10 mouse cellular contexts compared by ENCODE assay signal in the genomic region with DNA sequence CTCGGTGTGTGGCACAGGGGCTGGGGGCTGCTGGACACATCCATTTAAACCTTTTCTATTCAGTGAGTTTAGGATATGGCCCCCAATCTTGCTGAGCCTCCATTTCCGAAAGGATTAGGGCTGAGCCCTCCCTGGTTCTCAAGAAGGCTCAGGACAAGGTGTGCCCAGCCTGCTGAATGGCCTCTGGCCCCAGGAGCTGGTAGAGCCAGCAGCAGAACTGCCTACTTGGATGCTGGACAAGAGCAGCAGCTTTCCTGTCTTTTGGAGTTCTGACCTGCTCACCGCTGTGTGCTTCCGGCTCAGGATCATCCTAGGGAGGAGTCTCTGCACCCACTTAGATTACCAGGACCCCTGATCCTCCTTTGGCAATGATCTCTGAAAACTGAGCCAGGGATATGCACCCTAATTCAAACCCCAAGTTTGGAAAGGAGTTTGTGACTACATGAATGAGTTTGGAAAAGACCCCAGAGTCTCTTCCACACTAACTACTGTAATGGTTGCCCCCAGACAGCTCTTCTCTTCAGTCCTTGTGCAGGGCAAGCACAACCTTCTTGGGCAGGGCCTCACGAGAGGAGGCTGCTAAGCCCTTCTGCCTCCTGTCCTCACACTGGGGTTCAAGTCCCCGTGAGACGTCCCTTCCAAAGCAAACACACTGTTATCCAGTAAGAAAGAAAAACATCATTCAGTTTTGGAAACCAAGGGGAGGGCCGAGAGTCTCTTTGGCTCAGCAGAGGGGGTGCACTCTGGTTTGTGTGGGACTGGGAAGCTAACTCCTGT. TPM values are rescaled to one million over a fixed set of nuclear protein-coding genes. Genes with fewer than 3 reads are reported as not detected.
DNase-seq lines count a peak whose midpoint lies in the region; ATAC-seq and TF ChIP-seq lines count a peak whose summit lies in the region.
"Had no signal": no experiment of that assay in that cellular context is flagged by ENCODE, and none has a peak within 500 bp of the region (broad histone marks: within the 10 kb centered on the region; RNA-seq: fewer than 3 reads in every experiment).

No protein-coding gene starts in this region.

- no peak for DNase-seq in lung, adult 2 months
- DNase-seq in lung, postnatal 4 days: no peak
- no peak for DNase-seq in liver, embryonic 11.5 days (ENCODE audit: low spot score)
- no peak for DNase-seq in urinary bladder, postnatal 14 days (ENCODE audit: low spot score)
- DNase-seq in adrenal gland, adult 2 months: no peak
- DNase-seq in cerebellum, adult 9-11 months: no peak

- H3K4me2 ChIP-seq in embryonic facial prominence, embryonic 12.5 days (replicated peaks): 0 out of 2 replicates have a peak overlapping the region, but pooled peaks have one; percentile 10
- peak overlapping the region; percentile 67 for H3K4me2 ChIP-seq in heart, embryonic 11.5 days
- peak overlapping the region; percentile 81 for H3K4me2 ChIP-seq in liver, embryonic 11.5 days
- H3K4me2 ChIP-seq: hindbrain, embryonic 15.5 days had no signal

- H3K36me3 ChIP-seq in embryonic facial prominence, embryonic 12.5 days: peaks cover 12% of the 10 kb centered on the region; the same call in 1 of the 2 replicates
- H3K36me3 ChIP-seq in heart, embryonic 11.5 days (ENCODE audit: control insufficient read depth, insufficient read depth, low read length): peaks cover 4% of the 10 kb centered on the region
- H3K36me3 ChIP-seq in liver, embryonic 11.5 days (ENCODE audit: control insufficient read depth, insufficient read depth, low read length): peaks cover 2% of the 10 kb centered on the region; the same call in 1 of the 2 replicates

- H3K27me3 ChIP-seq in embryonic facial prominence, embryonic 12.5 days: no peaks in the 10 kb centered on the region
- no peaks in the 10 kb centered on the region for H3K27me3 ChIP-seq in heart, embryonic 11.5 days (ENCODE audit: control insufficient read depth, insufficient read depth, low read length)
- H3K27me3 ChIP-seq in liver, embryonic 11.5 days (replicated peaks; ENCODE audit: control insufficient read depth, insufficient read depth, low read length): no peaks in the 10 kb centered on the region
- H3K27me3 ChIP-seq: hindbrain, embryonic 15.5 days had no signal

- peaks cover 34% of the 10 kb centered on the region for H3K4me1 ChIP-seq in lung, adult 2 months (ENCODE audit: control insufficient read depth, insufficient read depth, low read length)
- peaks cover 29% of the 10 kb centered on the region for H3K4me1 ChIP-seq in embryonic facial prominence, embryonic 12.5 days
- peaks cover 73% of the 10 kb centered on the region for H3K4me1 ChIP-seq in heart, embryonic 11.5 days (ENCODE audit: control insufficient read depth, insufficient read depth, low read length)
- H3K4me1 ChIP-seq in liver, embryonic 11.5 days (replicated peaks; ENCODE audit: control insufficient read depth, insufficient read depth, low read length): peaks cover 72% of the 10 kb centered on the region

- ATAC-seq in embryonic facial prominence, embryonic 12.5 days (ENCODE audit: insufficient number of reproducible peaks, insufficient read depth, low FRiP score, low TSS enrichment): no peak
- no peak for ATAC-seq in heart, embryonic 11.5 days (replicated peaks; ENCODE audit: insufficient number of reproducible peaks, low FRiP score, low TSS enrichment)
- ATAC-seq in liver, embryonic 11.5 days (replicated peaks; ENCODE audit: low FRiP score): no peak

- TF ChIP-seq POLR2A in lung, adult 2 months (IDR thresholded peaks at IDR 0.05; ENCODE audit: borderline replicate concordance, extremely low read depth, low read depth, low read length): no peak

- 59% methylated on average over 8 of the region's 8 CpGs for WGBS in lung, adult 2 months
- 69% methylated on average over 8 of the region's 8 CpGs for WGBS in embryonic facial prominence, embryonic 12.5 days
- WGBS in heart, embryonic 11.5 days (ENCODE audit: insufficient replicate concordance): 63% methylated on average over 8 of the region's 8 CpGs
- 46% methylated on average over 8 of the region's 8 CpGs for WGBS in liver, embryonic 11.5 days

- H3K4me3 ChIP-seq in lung, adult 2 months (replicated peaks; ENCODE audit: extremely low read depth, low read depth, low read length): peak overlapping the region; percentile 14
- no peak overlapping the region for H3K4me3 ChIP-seq in embryonic facial prominence, embryonic 12.5 days
- peak overlapping the region; percentile 34 for H3K4me3 ChIP-seq in heart, embryonic 11.5 days (ENCODE audit: low read depth, low read length)
- H3K4me3 ChIP-seq in liver, embryonic 11.5 days (ENCODE audit: low read depth, low read length): peak overlapping the region; percentile 53
- H3K4me3 ChIP-seq: hindbrain, embryonic 15.5 days had no signal

- H3K27ac ChIP-seq in embryonic facial prominence, embryonic 12.5 days: no peak overlapping the region
- H3K27ac ChIP-seq in heart, embryonic 11.5 days (ENCODE audit: low read depth, low read length): peak overlapping the region; percentile 95
- peak overlapping the region; percentile 100 for H3K27ac ChIP-seq in liver, embryonic 11.5 days (ENCODE audit: low read depth, low read length)
- H3K27ac ChIP-seq: hindbrain, embryonic 15.5 days had no signal

- TF ChIP-seq CTCF in lung, adult 2 months (IDR thresholded peaks at IDR 0.05; ENCODE audit: insufficient read depth, low read length): no peak

- no peaks in the 10 kb centered on the region for H3K9me3 ChIP-seq in embryonic facial prominence, embryonic 12.5 days
- H3K9me3 ChIP-seq in heart, embryonic 11.5 days (replicated peaks; ENCODE audit: control insufficient read depth, low read length): no peaks in the 10 kb centered on the region
- no peaks in the 10 kb centered on the region for H3K9me3 ChIP-seq in liver, embryonic 11.5 days (ENCODE audit: control insufficient read depth, low read length)
- H3K9me3 ChIP-seq: hindbrain, embryonic 15.5 days had no signal

- 0 out of 2 replicates have a peak overlapping the region, but pooled peaks have one; percentile 0 for H3K9ac ChIP-seq in embryonic facial prominence, embryonic 12.5 days
- H3K9ac ChIP-seq in heart, embryonic 11.5 days (ENCODE audit: low read depth, low read length): peak overlapping the region; percentile 58
- H3K9ac ChIP-seq in liver, embryonic 11.5 days (ENCODE audit: low read depth, low read length): peak overlapping the region; percentile 80
- H3K9ac ChIP-seq: hindbrain, embryonic 15.5 days had no signal

RNA-seq across cellular contexts. Expression of a gene that starts 1.0 kb away (rescaled TPM):
- polyA plus RNA-seq in lung, adult 2 months (2012; rRNA removed): 10.3 and 10.8 TPM in 2 replicates
- 1.8 and 2.4 TPM in 2 replicates for polyA plus RNA-seq in embryonic facial prominence, embryonic 12.5 days (2016; fragmentation: Nextera tagmentation; extraction: Ambion mirVana)
- polyA plus RNA-seq in heart, embryonic 11.5 days (2014; fragmentation: Nextera tagmentation; extraction: Ambion mirVana): 19.6 and 21.8 TPM in 2 replicates
- polyA plus RNA-seq in liver, embryonic 11.5 days (2014; fragmentation: Nextera tagmentation; extraction: Ambion mirVana): 39.5 and 45.9 TPM in 2 replicates
- total RNA-seq in adrenal gland, adult 2 months (2021): 1 to 10 TPM in 1 of 2 experiments, under 1 TPM in 1; 0.58 to 1.3 TPM
- polyA plus RNA-seq in adrenal gland, adult 2 months (2012; rRNA removed): 0.86 and 0.99 TPM in 2 replicates
- total RNA-seq: liver, adult 2 months had no signal

RNA-seq across cellular contexts. Expression of a gene that starts 11.1 kb away (rescaled TPM):
- polyA plus RNA-seq in lung, adult 2 months (2012; rRNA removed): 8.5 and 9.1 TPM in 2 replicates
- polyA plus RNA-seq in embryonic facial prominence, embryonic 12.5 days (2016; fragmentation: Nextera tagmentation; extraction: Ambion mirVana): 1.00 and 1.7 TPM in 2 replicates
- 0.46 and 1.2 TPM in 2 replicates for polyA plus RNA-seq in heart, embryonic 11.5 days (2014; fragmentation: Nextera tagmentation; extraction: Ambion mirVana)
- 3.5 and 3.6 TPM in 2 replicates for polyA plus RNA-seq in liver, embryonic 11.5 days (2014; fragmentation: Nextera tagmentation; extraction: Ambion mirVana)
- not detected for total RNA-seq in adrenal gland, adult 2 months (2021)
- polyA plus RNA-seq in adrenal gland, adult 2 months (2012; rRNA removed): not detected in 2 replicates

RNA-seq across cellular contexts. Expression of a gene that starts 32.3 kb away (rescaled TPM):
- 18.8 and 23.0 TPM in 2 replicates for polyA plus RNA-seq in lung, adult 2 months (2012; rRNA removed)
- 46.9 and 47.0 TPM in 2 replicates for polyA plus RNA-seq in embryonic facial prominence, embryonic 12.5 days (2016; fragmentation: Nextera tagmentation; extraction: Ambion mirVana)
- 27.9 and 28.3 TPM in 2 replicates for polyA plus RNA-seq in heart, embryonic 11.5 days (2014; fragmentation: Nextera tagmentation; extraction: Ambion mirVana)
- polyA plus RNA-seq in liver, embryonic 11.5 days (2014; fragmentation: Nextera tagmentation; extraction: Ambion mirVana): 36.5 and 39.9 TPM in 2 replicates
- 10 to 100 TPM; 31.8 to 44.5 TPM for total RNA-seq in adrenal gland, adult 2 months (2021)
- 31.4 and 33.8 TPM in 2 replicates for polyA plus RNA-seq in adrenal gland, adult 2 months (2012; rRNA removed)

RNA-seq across cellular contexts. Expression of a gene that starts 32.5 kb away (rescaled TPM):
- polyA plus RNA-seq in lung, adult 2 months (2012; rRNA removed): 14.5 and 18.0 TPM in 2 replicates
- 26.3 and 28.7 TPM in 2 replicates for polyA plus RNA-seq in embryonic facial prominence, embryonic 12.5 days (2016; fragmentation: Nextera tagmentation; extraction: Ambion mirVana)
- polyA plus RNA-seq in heart, embryonic 11.5 days (2014; fragmentation: Nextera tagmentation; extraction: Ambion mirVana): 12.3 and 13.0 TPM in 2 replicates
- polyA plus RNA-seq in liver, embryonic 11.5 days (2014; fragmentation: Nextera tagmentation; extraction: Ambion mirVana): 19.8 and 22.9 TPM in 2 replicates
- 10 to 100 TPM; 20.8 to 28.3 TPM for total RNA-seq in adrenal gland, adult 2 months (2021)
- polyA plus RNA-seq in adrenal gland, adult 2 months (2012; rRNA removed): 22.4 and 25.4 TPM in 2 replicates

RNA-seq across cellular contexts. Expression of a gene that starts 42.5 kb away (rescaled TPM):
- 5.4 and 7.9 TPM in 2 replicates for polyA plus RNA-seq in lung, adult 2 months (2012; rRNA removed)
- polyA plus RNA-seq in embryonic facial prominence, embryonic 12.5 days (2016; fragmentation: Nextera tagmentation; extraction: Ambion mirVana): 0.10 and 0.18 TPM in 2 replicates
- 0.06 and 0.39 TPM in 2 replicates for polyA plus RNA-seq in heart, embryonic 11.5 days (2014; fragmentation: Nextera tagmentation; extraction: Ambion mirVana)
- 0.56 and 0.89 TPM in 2 replicates for polyA plus RNA-seq in liver, embryonic 11.5 days (2014; fragmentation: Nextera tagmentation; extraction: Ambion mirVana)
- total RNA-seq in adrenal gland, adult 2 months (2021): under 1 TPM in 1 of 2 experiments, not detected in 1; 0.35 TPM
- 0.13 and 0.47 TPM in 2 replicates for polyA plus RNA-seq in adrenal gland, adult 2 months (2012; rRNA removed)

Comparison
In these comparisons a context has a peak if more than half of its experiments do, and no peak if none do; other contexts are left out.
1. H3K4me2 ChIP-seq: peak in every context shown above with its lines; median percentile 81 in liver, embryonic 11.5 days; 67 in heart, embryonic 11.5 days; 10 in embryonic facial prominence, embryonic 12.5 days.
2. H3K9ac ChIP-seq: peak in every context shown above with its lines; median percentile 80 in liver, embryonic 11.5 days; 58 in heart, embryonic 11.5 days; 0 in embryonic facial prominence, embryonic 12.5 days.